Mouse (Mus musculus): Measurements from ENCODE around the gene Ebf3. TPM values are rescaled to one million over a fixed set of nuclear protein-coding genes. Genes with fewer than 3 reads are reported as not detected.

Gene Ebf3
- polyA plus RNA-seq, 1 experiment from 2014 or later = 0.02 TPM

- ATAC-seq (ENCODE audit: insufficient read depth) = no peak
- no peak overlapping the region for H3K9ac ChIP-seq
- H3K27ac ChIP-seq (replicated peaks) = no peak overlapping the region
- no peaks in the 10 kb centered on the region for H3K4me1 ChIP-seq (replicated peaks)
- 68% methylated on average over 9 of the region's 9 CpGs for WGBS (ENCODE audit: insufficient replicate concordance)
- no peaks in the 10 kb centered on the region for H3K9me3 ChIP-seq (replicated peaks)
- no peak overlapping the region for H3K4me2 ChIP-seq
- H3K36me3 ChIP-seq (replicated peaks) = no peaks in the 10 kb centered on the region
- H3K4me3 ChIP-seq (replicated peaks) = no peak overlapping the region
- peaks cover 14% of the 10 kb centered on the region for H3K27me3 ChIP-seq
Measured at GRCm38 (mm10) chr7:137267441-137267840, 46.8 kb downstream of the Ebf3 start.

- no peak overlapping the region for H3K9ac ChIP-seq
- H3K27me3 ChIP-seq = peaks cover 14% of the 10 kb centered on the region
- ATAC-seq (ENCODE audit: insufficient read depth) = no peak
Measured at GRCm38 (mm10) chr7:137266575-137266974, 47.7 kb downstream of the Ebf3 start.

GRCm38 (mm10) chr7:137262330-137262729, 51.9 kb downstream of the Ebf3 start:
- Histone ChIP-seq H3K27ac (replicated peaks) (no peak overlapping the region), H3K9me3 (replicated peaks) (no peaks in the 10 kb centered on the region), H3K36me3 (replicated peaks) (no peaks in the 10 kb centered on the region), H3K4me2 (no peak overlapping the region), H3K4me1 (replicated peaks) (no peaks in the 10 kb centered on the region), H3K4me3 (replicated peaks) (no peak overlapping the region), H3K9ac (no peak overlapping the region), H3K27me3 (peaks cover 13% of the 10 kb centered on the region)
- ATAC-seq (ENCODE audit: insufficient read depth) = no peak
- 66% methylated on average over 8 of the region's 8 CpGs for WGBS (ENCODE audit: insufficient replicate concordance)

More at GRCm38 (mm10) chr7:137266575-137266974, 47.7 kb downstream of the Ebf3 start:
- Histone ChIP-seq H3K4me2 (no peak overlapping the region), H3K27ac (replicated peaks) (no peak overlapping the region), H3K9me3 (replicated peaks) (no peaks in the 10 kb centered on the region), H3K36me3 (replicated peaks) (no peaks in the 10 kb centered on the region), H3K4me1 (replicated peaks) (no peaks in the 10 kb centered on the region), H3K4me3 (replicated peaks) (no peak overlapping the region)
- 26% methylated on average over 17 of the region's 17 CpGs for WGBS (ENCODE audit: insufficient replicate concordance)

GRCm38 (mm10) chr7:137246213-137246872, 67.9 kb downstream of the Ebf3 start:
- Histone ChIP-seq H3K9me3 (replicated peaks) (no peaks in the 10 kb centered on the region), H3K36me3 (replicated peaks) (no peaks in the 10 kb centered on the region)
- ATAC-seq (ENCODE audit: insufficient read depth) = no peak

GRCm38 (mm10) chr7:137244839-137245238, 69.4 kb downstream of the Ebf3 start:
- peaks cover 7% of the 10 kb centered on the region; the same call in 1 of the 2 replicates for H3K27me3 ChIP-seq
- no peaks in the 10 kb centered on the region for H3K4me1 ChIP-seq (replicated peaks)
- 63% methylated on average over 7 of the region's 7 CpGs for WGBS (ENCODE audit: insufficient replicate concordance)
- ATAC-seq (ENCODE audit: insufficient read depth) = no peak
- H3K36me3 ChIP-seq (replicated peaks) = no peaks in the 10 kb centered on the region
- no peak overlapping the region for H3K9ac ChIP-seq
- H3K4me2 ChIP-seq = no peak overlapping the region
- no peaks in the 10 kb centered on the region for H3K9me3 ChIP-seq (replicated peaks)
- H3K27ac ChIP-seq (replicated peaks) = no peak overlapping the region
- no peak overlapping the region for H3K4me3 ChIP-seq (replicated peaks)

More at GRCm38 (mm10) chr7:137246213-137246872, 67.9 kb downstream of the Ebf3 start:
- Histone ChIP-seq H3K4me1 (replicated peaks) (no peaks in the 10 kb centered on the region), H3K9ac (no peak overlapping the region), H3K4me2 (no peak overlapping the region), H3K27me3 (peaks cover 11% of the 10 kb centered on the region; the same call in 1 of the 2 replicates), H3K4me3 (replicated peaks) (no peak overlapping the region), H3K27ac (replicated peaks) (no peak overlapping the region)
- WGBS (ENCODE audit: insufficient replicate concordance) = 42% methylated on average over 11 of the region's 11 CpGs

- Histone ChIP-seq H3K9ac (no peak overlapping the region), H3K36me3 (replicated peaks) (no peaks in the 10 kb centered on the region), H3K9me3 (replicated peaks) (no peaks in the 10 kb centered on the region), H3K4me1 (replicated peaks) (no peaks in the 10 kb centered on the region), H3K4me2 (no peak overlapping the region), H3K27me3 (peaks cover 12% of the 10 kb centered on the region; the same call in 1 of the 2 replicates), H3K27ac (replicated peaks) (no peak overlapping the region), H3K4me3 (replicated peaks) (no peak overlapping the region)
- no peak for ATAC-seq (ENCODE audit: insufficient read depth)
- 74% methylated on average over 8 of the region's 8 CpGs for WGBS (ENCODE audit: insufficient replicate concordance)
Measured at GRCm38 (mm10) chr7:137240481-137240880, 73.8 kb downstream of the Ebf3 start.

GRCm38 (mm10) chr7:137239542-137240133, 74.6 kb downstream of the Ebf3 start:
- Histone ChIP-seq H3K27me3 (peaks cover 12% of the 10 kb centered on the region; the same call in 1 of the 2 replicates), H3K4me3 (replicated peaks) (no peak overlapping the region), H3K9me3 (replicated peaks) (no peaks in the 10 kb centered on the region), H3K27ac (replicated peaks) (no peak overlapping the region), H3K4me1 (replicated peaks) (no peaks in the 10 kb centered on the region), H3K4me2 (no peak overlapping the region), H3K9ac (no peak overlapping the region), H3K36me3 (replicated peaks) (no peaks in the 10 kb centered on the region)
- WGBS (ENCODE audit: insufficient replicate concordance) = 57% methylated on average over 5 of the region's 5 CpGs
- ATAC-seq (ENCODE audit: insufficient read depth) = no peak

- Histone ChIP-seq H3K9me3 (replicated peaks) (no peaks in the 10 kb centered on the region), H3K4me1 (replicated peaks) (no peaks in the 10 kb centered on the region), H3K27ac (replicated peaks) (no peak overlapping the region), H3K9ac (no peak overlapping the region), H3K4me3 (replicated peaks) (no peak overlapping the region), H3K27me3 (peaks cover 6% of the 10 kb centered on the region; the same call in 1 of the 2 replicates), H3K4me2 (no peak overlapping the region), H3K36me3 (replicated peaks) (no peaks in the 10 kb centered on the region)
- 59% methylated on average over 12 of the region's 12 CpGs for WGBS (ENCODE audit: insufficient replicate concordance)
- ATAC-seq (ENCODE audit: insufficient read depth) = no peak
Measured at GRCm38 (mm10) chr7:137237419-137237818, 76.8 kb downstream of the Ebf3 start.

- Histone ChIP-seq H3K4me3 (replicated peaks) (no peak overlapping the region), H3K4me1 (replicated peaks) (no peaks in the 10 kb centered on the region), H3K4me2 (no peak overlapping the region), H3K9me3 (replicated peaks) (no peaks in the 10 kb centered on the region), H3K9ac (no peak overlapping the region), H3K27ac (replicated peaks) (no peak overlapping the region), H3K36me3 (replicated peaks) (no peaks in the 10 kb centered on the region), H3K27me3 (no peaks in the 10 kb centered on the region)
- WGBS (ENCODE audit: insufficient replicate concordance) = 46% methylated on average over 3 of the region's 3 CpGs
- ATAC-seq (ENCODE audit: insufficient read depth) = no peak
Measured at GRCm38 (mm10) chr7:137223823-137224222, 90.4 kb downstream of the Ebf3 start.

GRCm38 (mm10) chr7:137222831-137223505, 91.3 kb downstream of the Ebf3 start:
- WGBS (ENCODE audit: insufficient replicate concordance) = 60% methylated on average over 6 of the region's 6 CpGs
- ATAC-seq (ENCODE audit: insufficient read depth) = no peak
- no peak overlapping the region for H3K4me2 ChIP-seq
- no peak overlapping the region for H3K4me3 ChIP-seq (replicated peaks)
- no peaks in the 10 kb centered on the region for H3K36me3 ChIP-seq (replicated peaks)
- H3K9ac ChIP-seq = no peak overlapping the region
- H3K4me1 ChIP-seq (replicated peaks) = no peaks in the 10 kb centered on the region
- H3K27me3 ChIP-seq = no peaks in the 10 kb centered on the region
- no peak overlapping the region for H3K27ac ChIP-seq (replicated peaks)
- H3K9me3 ChIP-seq (replicated peaks) = no peaks in the 10 kb centered on the region

GRCm38 (mm10) chr7:137221599-137221998, 92.6 kb downstream of the Ebf3 start:
- Histone ChIP-seq H3K27me3 (no peaks in the 10 kb centered on the region), H3K27ac (replicated peaks) (no peak overlapping the region), H3K36me3 (replicated peaks) (no peaks in the 10 kb centered on the region), H3K9ac (no peak overlapping the region), H3K4me2 (no peak overlapping the region), H3K4me3 (replicated peaks) (no peak overlapping the region), H3K4me1 (replicated peaks) (no peaks in the 10 kb centered on the region), H3K9me3 (replicated peaks) (no peaks in the 10 kb centered on the region)
- no peak for ATAC-seq (ENCODE audit: insufficient read depth)
- 33% methylated on average over 6 of the region's 6 CpGs for WGBS (ENCODE audit: insufficient replicate concordance)
